Mouse (Mus musculus) spleen, adult 2 months (tissue): Measurements from ENCODE around the gene Inpp4a.

Experiments used
- CTCF ChIP-seq: fragments of 200-500 bp; IDR thresholded peaks from 2 replicates; pipeline ENCODE4 v1.5.1; 2011; ENCODE audit warnings: mild to moderate bottlenecking, inconsistent platforms; ENCODE audit not compliant: insufficient read depth, insufficient read length, insufficient replicate concordance; ENCODE audit errors: extremely low read depth
- POLR2A ChIP-seq: fragments of 200-500 bp; IDR thresholded peaks from 2 replicates; pipeline ENCODE4 v1.6.1; 2011; ENCODE audit warnings: low read depth, low read length, inconsistent platforms

DNA sequence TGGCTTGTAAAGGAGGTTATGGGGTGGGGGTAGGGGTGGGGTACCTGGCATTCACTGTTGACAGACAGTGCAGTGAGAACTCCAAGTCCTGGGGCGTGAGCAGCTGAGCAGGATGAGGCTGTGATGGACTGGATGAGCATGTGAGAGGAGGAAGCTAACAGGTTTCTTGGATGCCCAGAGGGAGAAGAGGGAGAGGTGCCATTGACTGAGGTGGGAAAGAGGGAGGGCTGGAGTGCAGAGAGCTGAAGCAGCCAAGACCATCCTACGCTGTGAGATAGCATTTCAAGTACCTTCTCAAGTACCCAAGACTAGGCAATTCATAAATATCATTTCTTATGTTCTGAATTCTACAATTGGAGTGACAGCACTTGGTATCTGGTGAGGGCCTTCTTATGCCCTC lies 52.3 kb downstream of the Inpp4a start:
- TF ChIP-seq POLR2A (no peak), CTCF (no peak)
